Mouse (Mus musculus): Measurements from ENCODE around the gene Gm6685. TPM values are rescaled to one million over a fixed set of nuclear protein-coding genes. Genes with fewer than 3 reads are reported as not detected.

Gene Gm6685
- polyA plus RNA-seq, 1 experiment from 2014 or later: 0.25 TPM

DNA sequence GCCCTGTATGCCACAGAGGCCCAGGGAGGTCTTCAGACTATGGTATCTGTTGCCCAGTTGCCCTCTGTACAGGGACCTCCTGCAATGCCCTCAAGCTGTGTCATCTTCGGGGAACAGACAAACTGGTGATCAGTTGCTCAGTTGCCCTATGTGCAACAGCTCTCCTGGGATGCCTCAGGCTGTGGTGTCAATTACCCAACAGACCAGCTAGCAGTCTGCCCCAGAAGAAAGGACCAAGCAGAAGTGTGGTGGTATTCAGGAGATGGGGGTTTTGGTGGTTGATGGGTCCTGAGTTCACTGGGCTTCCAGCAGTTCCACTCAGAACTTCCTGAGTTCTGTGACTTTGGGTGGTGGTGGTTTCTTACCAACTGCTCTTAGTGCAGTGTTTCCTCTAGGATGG, 11.8 kb downstream of the Gm6685 start:
- no peaks in the 10 kb centered on the region for H3K36me3 ChIP-seq (ENCODE audit: control insufficient read depth, insufficient read depth, low read length)
- DNase-seq (ENCODE audit: low spot score): no peak
- no peak for ATAC-seq (ENCODE audit: insufficient number of reproducible peaks, low FRiP score, low TSS enrichment, low read depth)
- no peak overlapping the region for H3K27ac ChIP-seq (replicated peaks; ENCODE audit: low read depth, low read length)
- no peaks in the 10 kb centered on the region for H3K27me3 ChIP-seq (ENCODE audit: control insufficient read depth, insufficient read depth, low read length)
- H3K9me3 ChIP-seq (ENCODE audit: control insufficient read depth, low read length): no peaks in the 10 kb centered on the region
- H3K4me3 ChIP-seq (ENCODE audit: low read depth, low read length): no peak overlapping the region
- H3K9ac ChIP-seq (ENCODE audit: low read length): no peak overlapping the region
- H3K4me2 ChIP-seq (ENCODE audit: low read depth, severe bottlenecking): no peak overlapping the region
- 83% methylated on average over 1 of the region's 1 CpGs for WGBS
- H3K4me1 ChIP-seq (ENCODE audit: control insufficient read depth, insufficient read depth, low read length): no peaks in the 10 kb centered on the region

DNA sequence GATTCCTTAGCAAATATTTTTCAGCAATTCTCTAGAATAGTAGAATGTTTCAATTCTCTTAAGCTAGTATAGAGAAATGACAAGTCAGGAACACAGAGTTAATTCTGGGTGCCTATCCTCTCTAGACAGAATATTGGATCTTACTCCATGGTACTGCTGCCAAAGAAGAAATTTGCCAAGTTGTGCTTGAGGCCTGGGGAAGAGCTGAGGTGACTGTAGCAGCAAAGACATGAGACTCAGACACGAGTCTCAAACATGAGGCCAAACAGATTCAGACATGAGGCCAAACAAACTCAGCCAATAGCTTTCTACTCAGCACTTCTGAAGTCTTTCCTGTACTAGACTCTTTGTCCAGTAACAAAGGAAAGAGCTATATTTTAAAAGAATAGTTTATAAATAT, 26.3 kb downstream of the Gm6685 start:
- Histone ChIP-seq H3K4me2 (ENCODE audit: low read depth, severe bottlenecking) (no peak overlapping the region), H3K36me3 (ENCODE audit: control insufficient read depth, insufficient read depth, low read length) (no peaks in the 10 kb centered on the region), H3K9ac (ENCODE audit: low read length) (no peak overlapping the region), H3K9me3 (ENCODE audit: control insufficient read depth, low read length) (no peaks in the 10 kb centered on the region), H3K4me1 (ENCODE audit: control insufficient read depth, insufficient read depth, low read length) (no peaks in the 10 kb centered on the region), H3K4me3 (ENCODE audit: low read depth, low read length) (no peak overlapping the region), H3K27me3 (ENCODE audit: control insufficient read depth, insufficient read depth, low read length) (no peaks in the 10 kb centered on the region), H3K27ac (replicated peaks; ENCODE audit: low read depth, low read length) (no peak overlapping the region)
- DNase-seq (ENCODE audit: low spot score): no peak
- ATAC-seq (ENCODE audit: insufficient number of reproducible peaks, low FRiP score, low TSS enrichment, low read depth): no peak
- WGBS: 86% methylated on average over 1 of the region's 1 CpGs

- H3K4me3 ChIP-seq (ENCODE audit: low read depth, low read length): no peak overlapping the region
- no peaks in the 10 kb centered on the region for H3K9me3 ChIP-seq (ENCODE audit: control insufficient read depth, low read length)
- no peak overlapping the region for H3K27ac ChIP-seq (replicated peaks; ENCODE audit: low read depth, low read length)
- no peaks in the 10 kb centered on the region for H3K36me3 ChIP-seq (ENCODE audit: control insufficient read depth, insufficient read depth, low read length)
- H3K4me2 ChIP-seq (ENCODE audit: low read depth, severe bottlenecking): no peak overlapping the region
- WGBS: 92% methylated on average over 1 of the region's 1 CpGs
- H3K9ac ChIP-seq (ENCODE audit: low read length): no peak overlapping the region
- no peaks in the 10 kb centered on the region for H3K27me3 ChIP-seq (ENCODE audit: control insufficient read depth, insufficient read depth, low read length)
- ATAC-seq (ENCODE audit: insufficient number of reproducible peaks, low FRiP score, low TSS enrichment, low read depth): no peak
- no peaks in the 10 kb centered on the region for H3K4me1 ChIP-seq (ENCODE audit: control insufficient read depth, insufficient read depth, low read length)
- DNase-seq (ENCODE audit: low spot score): no peak
These were observed 31.9 kb downstream of the Gm6685 start for GRCm38 (mm10) chr11:28307723-28308122.

DNA sequence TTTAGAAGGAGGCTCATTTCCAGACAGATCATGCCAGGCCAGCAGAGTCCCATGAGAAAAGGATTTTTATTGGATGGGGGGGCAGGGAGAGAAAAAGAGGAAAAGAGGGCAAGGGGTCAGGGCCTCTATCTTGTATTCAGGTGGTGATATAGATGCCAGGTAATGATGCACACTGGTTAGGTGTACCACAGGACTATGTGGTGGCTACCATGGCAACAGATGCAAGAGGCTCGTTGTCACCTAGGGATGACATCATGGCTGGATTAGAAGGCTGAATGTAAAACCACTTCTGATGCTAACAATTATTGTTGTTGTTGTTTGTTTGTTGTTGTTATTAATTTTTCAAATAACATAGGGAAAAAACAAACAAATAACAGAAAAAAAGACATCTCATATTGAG, 49.2 kb downstream of the Gm6685 start:
- no peak for ATAC-seq (ENCODE audit: insufficient number of reproducible peaks, low FRiP score, low TSS enrichment, low read depth)
- 85% methylated on average over 1 of the region's 1 CpGs for WGBS

More for the DNA sequence above, 49.2 kb downstream of the Gm6685 start:
- Histone ChIP-seq H3K27me3 (ENCODE audit: control insufficient read depth, insufficient read depth, low read length) (no peaks in the 10 kb centered on the region), H3K9me3 (ENCODE audit: control insufficient read depth, low read length) (no peaks in the 10 kb centered on the region), H3K36me3 (ENCODE audit: control insufficient read depth, insufficient read depth, low read length) (no peaks in the 10 kb centered on the region), H3K27ac (replicated peaks; ENCODE audit: low read depth, low read length) (no peak overlapping the region), H3K4me1 (ENCODE audit: control insufficient read depth, insufficient read depth, low read length) (no peaks in the 10 kb centered on the region), H3K4me3 (ENCODE audit: low read depth, low read length) (no peak overlapping the region), H3K9ac (ENCODE audit: low read length) (no peak overlapping the region), H3K4me2 (ENCODE audit: low read depth, severe bottlenecking) (no peak overlapping the region)
- no peak for DNase-seq (ENCODE audit: low spot score)

Other genes starting within 250 kb of the Gm6685 start
- gene Ccdc85a, start 244.5 kb upstream of the Gm6685 start, polyA plus RNA-seq (2014; fragmentation: Nextera tagmentation; extraction: Ambion mirVana): 1.3 and 1.5 TPM in 2 replicates

Measured in limb, embryonic 11.5 days (tissue).